Mouse (Mus musculus) lung, postnatal 0 days (tissue): ENCODE data around the gene 1110032F04Rik.

Experiments used
- CTCF ChIP-seq: IDR thresholded peaks from 2 replicates; pipeline ENCODE4 v1.5.1; 2016; ENCODE audit warnings: antibody characterized with exemption, mild to moderate bottlenecking
- EP300 ChIP-seq: IDR thresholded peaks from 2 replicates; pipeline ENCODE4 v1.6.1; 2016; ENCODE audit warnings: antibody characterized with exemption, mild to moderate bottlenecking, control low read depth

DNA sequence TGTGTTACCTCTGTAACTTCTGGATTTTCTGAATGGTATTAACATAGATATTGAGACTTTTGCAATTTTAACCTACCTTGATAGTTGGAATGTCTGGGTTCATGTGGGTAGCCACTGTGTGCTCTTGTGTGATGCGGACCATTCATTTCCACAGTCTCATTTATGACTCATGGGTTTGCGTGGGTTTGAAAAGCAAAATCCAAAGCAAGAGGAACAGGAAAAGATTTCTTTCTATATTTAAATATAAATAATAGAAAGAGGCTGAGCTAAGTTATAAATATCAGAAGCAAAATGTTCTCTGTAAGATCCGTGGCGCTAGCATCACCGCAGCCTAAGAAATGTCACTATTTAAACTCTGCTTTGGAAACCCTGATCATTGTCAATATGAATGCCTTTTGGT lies 41.7 kb upstream of the 1110032F04Rik start:
- TF ChIP-seq CTCF (no peak), EP300 (no peak)
